Mouse (Mus musculus) limb, embryonic 10.5 days (tissue): ENCODE measurements around the gene Scn5a. TPM values are rescaled to one million over a fixed set of nuclear protein-coding genes. Genes with fewer than 3 reads are reported as not detected.

Source experiments
- DNase-seq: peaks from one replicate; pipeline ENCODE4 v3.0.0-alpha.2; 2017; ENCODE audit warnings: low spot score
- H3K27ac ChIP-seq: fragments of 300-500 bp; sonication (generic); 2 replicates; pipeline ENCODE4 v1.5.1; 2016; ENCODE audit warnings: mild to moderate bottlenecking
- H3K27me3 ChIP-seq: fragments of 300-500 bp; sonication (generic); 2 replicates; pipeline ENCODE4 v1.6.1; 2016; ENCODE audit warnings: low read depth, mild to moderate bottlenecking; ENCODE audit not compliant: poor library complexity, severe bottlenecking
- H3K36me3 ChIP-seq: fragments of 300-500 bp; sonication (generic); 2 replicates; pipeline ENCODE4 v1.6.1; 2016; ENCODE audit warnings: mild to moderate bottlenecking, moderate library complexity
- H3K4me1 ChIP-seq: fragments of 300-500 bp; sonication (generic); 2 replicates; pipeline ENCODE4 v1.6.1; 2016
- H3K4me3 ChIP-seq: fragments of 300-500 bp; sonication (generic); 2 replicates; pipeline ENCODE4 v1.5.1; 2016; ENCODE audit warnings: mild to moderate bottlenecking, moderate library complexity
- H3K9me3 ChIP-seq: fragments of 300-500 bp; sonication (generic); replicated peaks from 2 replicates; pipeline ENCODE4 v1.6.1; 2016; ENCODE audit warnings: mild to moderate bottlenecking
- WGBS: fragments of 180-500 bp; shearing (Covaris S2); methylation state at CpG from one replicate; pipeline ENCODE4 v1.1.7; 2016; 5-methylcytosine and 5-hydroxymethylcytosine counted together
- polyA plus RNA-seq: library from polyadenylated mRNA; unstranded; fragments of >200 nt; fragmentation: Nextera tagmentation; extraction: Ambion mirVana; gene quantifications from 2 replicates; pipeline ENCODE4 v1.2.1, GENCODE M21; 2016

Scn5a gene
- polyA plus RNA-seq, 1 experiment from 2014 or later, result 0.10 TPM

DNA sequence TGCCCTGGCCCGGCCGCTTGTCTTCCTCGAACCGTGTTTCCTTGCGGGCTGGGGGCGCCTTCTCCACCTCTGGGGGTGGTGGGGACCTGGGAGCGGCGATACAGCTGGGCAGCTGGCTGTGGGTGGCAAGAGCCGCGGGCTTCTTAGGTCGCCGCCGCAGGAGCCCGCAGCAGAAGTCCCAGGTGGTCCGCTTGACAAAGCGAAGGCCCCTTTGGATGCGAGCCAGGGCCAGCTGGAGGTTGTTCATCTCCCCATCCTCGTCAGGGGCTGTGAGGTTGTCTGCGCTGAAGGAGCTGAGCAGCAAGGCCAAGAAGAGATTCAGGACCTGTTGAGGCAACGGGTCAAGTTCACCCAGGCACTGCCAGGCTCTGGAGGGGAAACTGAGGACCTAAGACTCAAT lies 61.3 kb downstream of the Scn5a start:
- peaks cover 14% of the 10 kb centered on the region; the same call in 1 of the 2 replicates for H3K4me1 ChIP-seq
- DNase-seq, result no peak
- 48% methylated on average over 20 of the region's 20 CpGs for WGBS
- H3K27me3 ChIP-seq, result peaks cover 35% of the 10 kb centered on the region
- no peak overlapping the region for H3K27ac ChIP-seq
- H3K9me3 ChIP-seq, result no peaks in the 10 kb centered on the region
- no peak overlapping the region for H3K4me3 ChIP-seq
- no peaks in the 10 kb centered on the region for H3K36me3 ChIP-seq

DNA sequence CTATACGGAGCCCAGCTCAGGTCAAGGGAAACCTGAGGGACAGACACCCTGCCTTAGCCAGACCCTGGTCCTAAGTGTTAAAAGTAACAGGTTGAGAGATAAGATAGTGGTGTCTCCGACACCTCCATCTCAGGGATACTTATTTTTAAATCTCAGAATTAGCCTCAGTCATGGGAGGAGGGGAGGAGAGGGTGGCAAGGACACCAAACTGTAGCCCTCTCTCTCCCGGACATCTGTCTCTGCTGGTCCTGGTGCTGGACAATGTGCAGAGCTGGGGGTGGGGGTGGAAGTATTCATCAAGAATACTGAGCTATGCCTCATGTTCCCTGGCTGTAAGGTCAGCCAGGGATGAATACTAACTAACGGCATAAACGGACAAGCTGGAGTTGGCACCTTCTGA lies 62.0 kb downstream of the Scn5a start:
- H3K4me3 ChIP-seq, result no peak overlapping the region
- peaks cover 14% of the 10 kb centered on the region; the same call in 1 of the 2 replicates for H3K4me1 ChIP-seq
- no peaks in the 10 kb centered on the region for H3K9me3 ChIP-seq
- no peaks in the 10 kb centered on the region for H3K36me3 ChIP-seq
- WGBS, result 53% methylated on average over 5 of the region's 5 CpGs
- H3K27me3 ChIP-seq, result peaks cover 35% of the 10 kb centered on the region
- H3K27ac ChIP-seq, result no peak overlapping the region
- no peak for DNase-seq

DNA sequence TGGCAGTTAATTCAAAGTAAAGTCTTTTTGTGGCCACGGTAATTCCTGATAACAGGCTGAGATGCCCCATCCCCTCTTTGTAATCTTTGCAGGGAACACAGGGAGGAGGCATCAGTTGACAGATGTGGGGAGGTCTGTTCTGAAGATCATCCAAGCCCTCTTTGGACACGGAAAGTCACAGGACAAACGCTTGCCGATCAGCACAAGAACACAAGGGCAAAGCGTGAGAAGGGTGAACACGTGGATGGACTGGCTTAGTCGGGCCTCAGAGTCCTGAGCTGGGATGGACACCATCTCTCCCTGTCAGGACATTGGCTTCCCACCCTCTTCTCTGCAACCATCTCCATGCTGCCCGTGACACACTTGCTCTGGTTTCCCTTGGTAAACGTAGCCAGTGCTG lies 63.4 kb downstream of the Scn5a start:
- Histone ChIP-seq H3K4me1 (peaks cover 14% of the 10 kb centered on the region; the same call in 1 of the 2 replicates), H3K27ac (no peak overlapping the region), H3K4me3 (no peak overlapping the region), H3K36me3 (no peaks in the 10 kb centered on the region), H3K27me3 (peaks cover 35% of the 10 kb centered on the region), H3K9me3 (no peaks in the 10 kb centered on the region)
- 87% methylated on average over 9 of the region's 9 CpGs for WGBS
- no peak for DNase-seq

DNA sequence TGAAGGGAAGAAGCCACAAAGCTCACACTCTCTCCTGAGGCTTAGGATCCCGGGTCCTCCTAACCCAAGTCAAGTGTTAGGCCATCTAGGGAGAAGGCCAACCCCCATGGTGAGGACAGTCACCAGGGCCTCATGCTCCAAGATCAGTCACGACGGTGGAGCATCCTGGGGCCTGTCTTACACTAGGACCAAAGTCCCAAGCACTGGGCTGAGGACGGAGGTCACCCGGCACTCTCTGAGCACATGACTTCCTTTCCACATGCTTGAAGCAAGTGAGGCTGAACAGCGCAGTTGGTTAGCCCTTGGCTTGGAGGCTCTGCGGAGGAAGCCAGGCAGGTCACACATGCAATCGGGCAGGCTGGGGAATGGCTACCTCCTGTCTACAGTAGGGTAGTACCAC lies 63.8 kb downstream of the Scn5a start:
- no peak for DNase-seq
- WGBS, result 87% methylated on average over 8 of the region's 8 CpGs
- Histone ChIP-seq H3K4me3 (no peak overlapping the region), H3K9me3 (no peaks in the 10 kb centered on the region), H3K4me1 (peaks cover 14% of the 10 kb centered on the region; the same call in 1 of the 2 replicates), H3K36me3 (no peaks in the 10 kb centered on the region), H3K27me3 (peaks cover 35% of the 10 kb centered on the region), H3K27ac (no peak overlapping the region)

DNA sequence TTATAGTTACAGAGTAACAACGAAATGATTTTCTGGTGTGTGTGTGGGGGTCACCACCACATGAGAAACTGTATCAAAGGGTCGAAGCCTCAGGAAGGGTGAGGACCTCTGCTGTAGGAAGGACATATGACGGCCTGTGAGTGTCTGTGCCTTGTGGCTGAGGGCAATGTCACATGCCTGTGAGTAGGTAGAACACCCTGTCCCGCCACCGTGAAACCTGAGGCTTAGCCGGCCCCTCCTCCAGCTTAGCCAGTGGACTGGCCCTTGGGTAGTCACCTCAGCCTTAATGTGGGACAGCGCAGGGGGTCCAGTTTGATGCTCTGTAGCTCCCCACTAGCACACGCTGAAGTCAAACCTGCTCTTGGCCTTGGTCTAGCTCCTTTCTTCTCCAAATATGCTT lies 65.0 kb downstream of the Scn5a start:
- Histone ChIP-seq H3K27ac (no peak overlapping the region), H3K9me3 (no peaks in the 10 kb centered on the region), H3K36me3 (no peaks in the 10 kb centered on the region), H3K27me3 (peaks cover 31% of the 10 kb centered on the region), H3K4me1 (peaks cover 10% of the 10 kb centered on the region; the same call in 1 of the 2 replicates), H3K4me3 (no peak overlapping the region)
- no peak for DNase-seq
- 84% methylated on average over 8 of the region's 8 CpGs for WGBS

DNA sequence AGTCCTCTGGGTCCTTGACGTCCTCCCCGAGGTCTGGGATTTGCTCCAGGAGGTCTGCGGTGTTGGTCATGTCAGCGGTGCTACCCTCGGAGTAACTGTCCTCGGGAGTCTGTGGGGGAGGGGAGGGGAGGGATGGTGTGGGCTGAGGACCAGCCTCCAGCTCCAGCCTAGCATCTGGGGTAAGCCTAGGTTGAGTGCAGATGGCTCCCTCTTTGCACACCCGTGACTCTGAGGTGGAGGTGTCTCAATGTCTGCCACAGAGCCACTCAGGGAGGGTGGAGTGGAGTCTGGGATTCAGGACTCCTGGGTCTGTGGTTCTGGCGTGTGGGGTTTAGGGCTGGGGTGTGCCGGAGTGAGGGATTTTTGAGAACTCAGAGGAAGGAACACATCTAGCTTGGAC lies 65.8 kb downstream of the Scn5a start:
- Histone ChIP-seq H3K4me1 (peaks cover 9% of the 10 kb centered on the region; the same call in 1 of the 2 replicates), H3K9me3 (no peaks in the 10 kb centered on the region), H3K27me3 (peaks cover 23% of the 10 kb centered on the region), H3K4me3 (no peak overlapping the region), H3K36me3 (no peaks in the 10 kb centered on the region), H3K27ac (no peak overlapping the region)
- no peak for DNase-seq
- 86% methylated on average over 9 of the region's 9 CpGs for WGBS

DNA sequence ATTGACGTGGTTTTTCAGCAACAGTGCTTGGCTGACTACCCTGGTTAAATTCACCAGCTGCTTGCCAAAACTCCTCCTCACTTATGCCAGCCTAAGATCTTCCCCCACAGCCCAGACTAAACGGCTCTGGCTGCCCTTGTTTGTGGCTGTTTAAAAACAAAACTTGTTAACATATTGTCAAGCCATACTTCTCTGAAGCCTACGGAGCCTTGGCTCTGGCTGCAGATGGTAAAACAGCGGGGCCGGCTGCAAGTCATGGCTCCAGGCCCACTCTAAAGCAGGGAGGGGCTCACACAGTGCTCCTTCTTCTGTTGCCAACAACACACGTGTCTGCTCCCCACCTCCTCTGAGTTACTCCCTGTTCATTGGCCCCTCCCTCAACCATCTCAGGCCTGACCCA lies 67.9 kb downstream of the Scn5a start:
- H3K4me1 ChIP-seq, result 0 out of 2 replicates have a peak, but pooled peaks cover 3% of the 10 kb centered on the region
- H3K27ac ChIP-seq, result no peak overlapping the region
- no peak overlapping the region for H3K4me3 ChIP-seq
- H3K9me3 ChIP-seq, result no peaks in the 10 kb centered on the region
- no peaks in the 10 kb centered on the region for H3K36me3 ChIP-seq
- 0 out of 2 replicates have a peak, but pooled peaks cover 2% of the 10 kb centered on the region for H3K27me3 ChIP-seq
- WGBS, result 71% methylated on average over 6 of the region's 6 CpGs
- no peak for DNase-seq

DNA sequence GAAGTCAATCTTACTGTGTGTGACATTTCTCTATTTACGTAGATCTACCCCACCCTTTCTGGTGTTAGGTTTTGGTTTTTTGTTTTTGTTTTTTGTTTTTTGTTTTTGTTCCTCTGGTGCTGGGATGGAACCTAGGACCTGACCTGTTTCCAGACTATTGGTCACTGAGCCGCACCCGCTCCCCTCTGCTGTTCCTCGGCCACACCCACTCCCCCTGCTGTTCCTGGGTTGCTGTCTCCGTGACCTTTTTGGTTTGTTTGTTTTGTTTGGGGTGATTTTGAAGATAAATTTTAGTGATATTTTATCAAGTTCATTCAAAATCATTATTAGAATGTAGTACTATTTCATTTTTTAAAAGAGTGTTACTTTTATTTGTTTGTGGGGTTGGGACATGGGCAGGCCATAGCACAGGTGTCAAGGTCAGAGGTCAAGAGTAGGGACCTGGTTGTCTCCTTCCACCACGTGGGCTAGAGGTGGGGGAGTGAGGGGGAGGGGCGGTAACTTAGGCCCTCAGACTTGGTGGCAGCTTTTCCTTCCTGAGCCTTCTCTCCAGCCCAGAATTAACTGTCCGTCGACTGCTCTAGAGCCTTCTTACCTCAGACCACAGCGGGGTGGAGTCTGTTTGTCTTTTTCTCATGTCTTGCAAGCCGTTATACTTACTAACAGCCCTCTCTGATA lies 73.7 kb downstream of the Scn5a start:
- Histone ChIP-seq H3K4me1 (no peaks in the 10 kb centered on the region), H3K36me3 (no peaks in the 10 kb centered on the region), H3K4me3 (no peak overlapping the region), H3K27ac (no peak overlapping the region), H3K27me3 (no peaks in the 10 kb centered on the region), H3K9me3 (no peaks in the 10 kb centered on the region)
- 66% methylated on average over 11 of the region's 11 CpGs for WGBS
- DNase-seq, result no peak

DNA sequence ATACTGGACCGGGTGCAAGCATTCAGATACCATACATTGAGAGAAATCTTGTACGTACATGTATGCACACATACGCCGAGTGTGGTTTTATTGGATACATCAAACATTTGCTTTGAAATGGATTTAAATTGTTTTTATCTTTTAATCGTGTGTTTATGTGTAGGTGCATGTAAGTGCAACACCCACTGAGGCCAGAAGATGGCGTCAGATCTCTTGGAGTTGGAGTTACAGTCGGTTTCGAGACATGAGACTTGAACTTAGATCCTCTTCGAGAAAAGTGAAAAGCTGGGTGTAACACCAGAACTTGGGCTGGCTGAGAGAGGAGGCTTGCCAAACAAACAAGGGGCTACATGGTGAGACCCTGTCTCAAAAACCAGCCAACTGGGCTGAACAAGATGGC lies 75.2 kb downstream of the Scn5a start:
- Histone ChIP-seq H3K27me3 (no peaks in the 10 kb centered on the region), H3K9me3 (no peaks in the 10 kb centered on the region), H3K4me3 (no peak overlapping the region), H3K36me3 (no peaks in the 10 kb centered on the region), H3K27ac (no peak overlapping the region), H3K4me1 (no peaks in the 10 kb centered on the region)
- DNase-seq, result no peak
- WGBS, result 94% methylated on average over 9 of the region's 9 CpGs

DNA sequence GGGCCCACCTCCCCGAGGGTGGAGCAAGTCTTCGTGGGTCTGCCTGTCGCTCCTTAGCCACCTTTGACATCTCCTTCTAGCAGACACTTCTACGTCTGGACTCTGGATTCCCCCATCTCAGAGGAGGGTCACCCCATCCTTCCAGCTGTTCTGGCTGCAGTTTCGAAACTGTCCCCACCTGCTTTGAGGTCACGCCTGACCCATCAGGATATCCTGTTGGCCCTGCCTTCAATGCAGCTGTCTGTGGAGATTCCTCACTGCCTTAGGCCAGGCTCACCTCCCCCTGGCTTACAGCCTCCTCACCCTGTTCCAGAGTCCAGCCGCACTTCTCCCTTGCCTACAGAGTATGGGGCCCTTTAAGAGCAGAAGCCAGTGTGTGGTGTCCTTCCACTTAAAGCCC lies 79.9 kb downstream of the Scn5a start:
- Histone ChIP-seq H3K27ac (no peak overlapping the region), H3K27me3 (no peaks in the 10 kb centered on the region), H3K36me3 (no peaks in the 10 kb centered on the region), H3K4me3 (no peak overlapping the region), H3K4me1 (no peaks in the 10 kb centered on the region), H3K9me3 (no peaks in the 10 kb centered on the region)
- 88% methylated on average over 7 of the region's 7 CpGs for WGBS
- DNase-seq, result no peak

DNA sequence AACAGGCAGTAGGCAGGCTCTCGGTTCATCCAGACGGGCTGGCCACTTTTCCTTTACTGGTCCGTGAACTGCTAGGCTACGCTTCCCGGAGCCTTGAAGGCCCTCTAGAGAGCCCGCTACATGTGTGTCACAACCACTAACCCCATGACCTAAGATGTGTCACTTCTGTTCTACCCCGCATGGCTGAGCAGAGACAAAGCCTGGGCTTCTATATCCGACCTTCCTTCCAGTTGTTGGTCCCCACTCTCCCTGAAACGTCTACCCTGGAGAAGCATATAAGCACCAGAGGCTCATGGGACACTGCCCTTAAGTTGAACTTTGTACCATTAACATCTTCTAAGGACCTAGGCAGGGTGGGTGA lies 80.6 kb downstream of the Scn5a start:
- Histone ChIP-seq H3K4me3 (no peak overlapping the region), H3K27ac (no peak overlapping the region), H3K9me3 (no peaks in the 10 kb centered on the region), H3K27me3 (no peaks in the 10 kb centered on the region), H3K4me1 (no peaks in the 10 kb centered on the region), H3K36me3 (no peaks in the 10 kb centered on the region)
- no peak for DNase-seq
- 90% methylated on average over 9 of the region's 9 CpGs for WGBS

DNA sequence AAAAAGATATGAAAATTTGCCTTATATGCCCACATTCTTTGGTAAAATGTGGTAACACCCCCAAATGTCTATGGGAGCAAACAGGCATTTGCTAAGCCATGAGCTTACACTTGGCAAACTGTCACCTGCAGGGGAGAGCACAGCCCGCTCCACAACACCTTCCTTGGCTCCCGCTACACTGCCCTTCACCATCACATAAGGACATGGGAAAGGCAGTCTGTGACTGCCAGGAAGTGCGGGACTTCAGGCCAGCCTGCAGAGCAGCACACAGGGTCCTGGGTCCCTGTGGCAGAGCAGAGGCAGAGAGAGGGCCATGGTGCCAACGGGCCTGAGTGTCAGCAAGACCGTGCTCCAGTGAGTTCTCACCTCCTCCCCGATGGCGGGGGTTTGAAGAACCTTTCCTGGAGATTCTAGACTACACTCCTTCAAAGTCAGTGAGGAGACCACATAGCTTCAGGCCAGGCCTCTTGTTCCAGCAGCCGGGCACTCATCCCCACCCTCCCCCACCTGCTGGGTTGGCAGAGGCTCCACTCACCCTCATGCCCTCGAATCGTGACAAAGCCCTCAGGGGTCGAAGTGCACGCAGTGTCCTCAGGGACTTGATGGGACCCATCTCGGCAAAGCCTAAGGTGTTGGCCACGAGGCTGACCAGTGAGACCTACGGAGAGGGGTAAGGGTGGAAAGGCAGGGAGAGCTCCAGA lies 81.1 kb downstream of the Scn5a start:
- WGBS, result 90% methylated on average over 15 of the region's 15 CpGs
- Histone ChIP-seq H3K36me3 (no peaks in the 10 kb centered on the region), H3K27ac (no peak overlapping the region), H3K4me3 (no peak overlapping the region), H3K9me3 (no peaks in the 10 kb centered on the region), H3K27me3 (no peaks in the 10 kb centered on the region), H3K4me1 (no peaks in the 10 kb centered on the region)
- no peak for DNase-seq

DNA sequence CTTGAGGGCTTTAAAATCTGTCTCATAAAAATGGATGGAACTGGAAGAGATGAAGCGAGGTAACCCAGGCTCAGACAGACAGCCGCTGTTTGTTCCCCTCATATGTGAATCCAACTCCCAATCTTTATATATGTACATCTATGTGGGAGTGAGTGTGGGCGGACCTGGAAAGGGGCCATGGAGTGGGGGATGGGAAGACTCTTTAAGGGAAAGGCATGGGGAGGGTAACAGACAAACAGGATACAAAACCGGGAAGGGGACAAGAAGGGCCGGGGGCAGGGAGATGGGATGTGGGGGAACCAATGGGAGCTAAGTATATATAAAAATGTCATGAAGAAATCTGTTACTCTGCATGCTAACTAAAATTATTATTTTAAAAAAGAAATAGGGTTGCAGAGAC lies 81.9 kb downstream of the Scn5a start:
- Histone ChIP-seq H3K27ac (no peak overlapping the region), H3K9me3 (no peaks in the 10 kb centered on the region), H3K27me3 (no peaks in the 10 kb centered on the region), H3K36me3 (no peaks in the 10 kb centered on the region), H3K4me1 (no peaks in the 10 kb centered on the region), H3K4me3 (no peak overlapping the region)
- DNase-seq, result no peak
- WGBS, result 73% methylated on average over 5 of the region's 5 CpGs
